Mouse (Mus musculus): ENCODE results near the gene Tsc22d4.

Tsc22d4 gene

DNA sequence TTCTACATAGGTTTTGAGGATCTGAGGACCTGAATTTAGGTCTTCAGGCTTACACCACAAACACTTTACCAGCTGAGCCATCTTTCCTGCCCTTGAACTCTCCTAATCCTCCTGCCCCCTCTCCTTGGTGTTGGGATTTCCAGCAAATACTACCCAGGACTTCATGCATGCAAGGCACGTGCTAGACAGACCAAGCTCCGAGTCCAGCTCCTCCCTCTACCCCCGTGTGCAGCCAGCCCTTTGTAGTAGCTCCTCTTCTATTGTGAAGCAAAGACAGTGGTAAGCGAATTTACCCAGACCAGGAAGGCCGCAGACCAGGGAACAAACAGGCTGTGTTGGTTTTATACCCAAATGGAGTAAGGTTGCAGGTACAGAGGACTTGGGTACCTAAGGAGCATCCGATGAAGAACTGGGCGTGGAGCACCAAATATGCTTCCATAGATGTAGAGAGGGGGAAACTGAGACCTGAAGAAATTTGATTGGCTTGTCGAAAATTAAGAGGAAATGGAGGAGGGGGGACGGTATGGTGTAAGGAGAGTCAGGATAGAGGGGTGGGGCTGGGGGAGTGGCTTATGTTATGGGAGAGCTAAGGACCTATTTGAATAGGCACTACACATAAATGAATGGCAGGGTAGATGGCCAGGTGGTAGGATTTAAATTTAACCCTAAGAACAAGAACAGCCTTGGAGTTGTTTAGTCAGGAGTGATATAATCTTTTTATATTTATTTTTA lies 19.2 kb downstream of the Tsc22d4 start:
- DNase-seq (ENCODE audit: low spot score in 2 of 2), result no peak

DNA sequence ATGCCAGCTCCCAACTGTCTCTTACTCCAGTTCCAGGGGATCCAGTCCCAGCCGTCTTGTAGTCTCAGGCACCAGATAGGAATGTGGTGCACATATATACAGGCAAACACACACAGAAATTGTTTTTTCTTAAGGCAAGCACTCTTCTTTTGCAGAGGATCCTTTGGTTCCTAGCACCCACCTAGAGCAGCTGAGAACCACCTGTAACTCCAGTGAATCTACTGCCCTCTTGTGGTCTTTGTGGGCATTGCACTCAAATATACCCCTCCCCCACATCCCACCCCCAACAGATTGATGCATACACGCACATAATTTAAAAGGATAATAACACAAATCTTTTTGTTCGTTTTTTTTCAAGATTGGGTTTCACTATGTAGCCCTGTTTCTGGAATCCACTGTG lies 20.7 kb downstream of the Tsc22d4 start:
- DNase-seq (ENCODE audit: low spot score in 2 of 2), result no peak

DNA sequence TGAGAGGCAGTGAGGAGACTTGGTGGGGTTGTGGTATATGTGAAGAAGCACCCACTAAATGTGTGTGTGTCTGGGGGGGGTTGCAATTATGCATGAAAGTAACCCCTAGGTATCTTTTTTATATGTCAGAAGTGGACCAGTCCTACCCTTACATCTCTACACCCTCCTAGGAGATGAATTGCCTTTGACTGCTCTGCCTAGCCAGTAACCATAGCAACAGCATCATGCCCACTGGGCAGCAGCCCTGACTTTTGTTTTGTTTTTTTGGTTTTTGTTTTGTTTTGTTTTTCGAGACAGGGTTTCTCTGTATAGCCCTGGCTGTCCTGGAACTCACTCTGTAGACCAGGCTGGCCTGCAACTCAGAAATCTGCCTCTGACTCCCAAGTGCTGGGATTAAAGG lies 22.9 kb downstream of the Tsc22d4 start:
- no peak for DNase-seq (ENCODE audit: low spot score in 2 of 2)

DNA sequence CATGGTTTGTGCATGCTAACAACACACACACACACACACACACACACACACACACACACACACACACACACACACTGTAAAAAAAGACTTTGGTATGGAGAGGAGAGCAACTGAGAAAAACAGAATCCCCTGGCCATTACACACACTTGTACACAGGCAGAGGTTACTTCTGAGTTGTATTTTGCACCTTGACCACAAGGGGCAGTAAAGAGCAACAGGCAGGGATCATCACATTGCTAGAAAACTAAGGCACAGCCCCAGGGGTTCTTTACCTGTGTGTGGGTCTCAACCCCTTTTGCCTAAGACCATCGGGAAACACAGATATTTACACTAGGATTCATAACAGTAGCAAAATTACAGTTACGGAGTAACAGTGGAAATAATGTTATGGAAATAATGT lies 25.2 kb downstream of the Tsc22d4 start:
- no peak for DNase-seq (ENCODE audit: low spot score in 2 of 2)

DNA sequence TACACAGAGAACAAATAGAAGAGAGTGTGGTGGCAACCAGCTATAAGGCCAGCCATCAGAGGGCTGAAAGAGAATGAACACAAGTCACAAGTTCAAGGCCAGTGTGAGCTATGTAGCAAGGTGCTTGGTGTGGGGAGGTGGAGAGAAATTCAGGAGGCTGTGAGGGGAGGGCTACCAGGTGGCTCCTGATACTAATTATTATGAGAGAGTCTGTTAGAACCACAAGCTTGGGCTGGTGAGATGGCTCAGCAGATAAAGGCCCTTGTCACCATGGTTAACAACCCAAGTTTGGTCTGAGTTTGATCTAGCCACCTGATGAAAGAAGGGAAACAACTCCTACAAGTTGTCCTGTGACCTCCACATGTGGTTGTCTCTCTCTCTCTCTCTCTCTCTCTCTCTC lies 27.2 kb downstream of the Tsc22d4 start:
- no peak for DNase-seq (ENCODE audit: low spot score in 2 of 2)

DNA sequence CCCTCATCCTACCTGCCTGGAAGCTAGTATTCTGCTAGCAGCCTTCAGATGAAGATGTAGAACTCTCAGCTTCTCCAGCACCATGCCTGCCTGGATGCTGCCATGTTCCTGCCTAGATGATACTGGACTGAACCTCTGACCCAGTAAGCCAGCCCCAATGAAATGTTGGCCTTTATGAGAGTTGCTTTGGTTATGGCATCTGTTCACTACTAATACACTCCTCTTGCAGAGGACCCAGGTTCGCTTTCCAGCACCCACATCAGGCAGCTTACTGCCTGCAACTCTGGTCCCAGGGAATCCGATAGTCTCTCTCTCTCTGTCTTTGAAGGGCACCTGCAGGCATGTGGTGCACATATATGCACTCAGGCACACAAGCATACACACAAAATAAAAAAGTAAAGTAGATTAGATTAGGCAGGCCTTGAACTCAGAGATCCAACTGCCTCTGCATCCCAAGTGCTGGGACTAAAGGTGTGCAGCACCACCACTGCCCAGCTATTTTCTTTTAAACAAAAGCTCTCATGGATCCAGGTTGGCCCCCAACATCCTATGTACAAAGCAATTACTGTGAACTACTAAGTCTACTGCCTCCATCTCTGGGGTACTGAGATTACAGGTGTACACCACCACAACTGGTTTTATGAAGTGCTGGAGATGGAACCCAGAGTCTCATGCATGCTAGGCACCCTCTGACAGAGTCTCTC lies 30.2 kb downstream of the Tsc22d4 start:
- no peak for DNase-seq (ENCODE audit: low spot score in 2 of 2)

DNA sequence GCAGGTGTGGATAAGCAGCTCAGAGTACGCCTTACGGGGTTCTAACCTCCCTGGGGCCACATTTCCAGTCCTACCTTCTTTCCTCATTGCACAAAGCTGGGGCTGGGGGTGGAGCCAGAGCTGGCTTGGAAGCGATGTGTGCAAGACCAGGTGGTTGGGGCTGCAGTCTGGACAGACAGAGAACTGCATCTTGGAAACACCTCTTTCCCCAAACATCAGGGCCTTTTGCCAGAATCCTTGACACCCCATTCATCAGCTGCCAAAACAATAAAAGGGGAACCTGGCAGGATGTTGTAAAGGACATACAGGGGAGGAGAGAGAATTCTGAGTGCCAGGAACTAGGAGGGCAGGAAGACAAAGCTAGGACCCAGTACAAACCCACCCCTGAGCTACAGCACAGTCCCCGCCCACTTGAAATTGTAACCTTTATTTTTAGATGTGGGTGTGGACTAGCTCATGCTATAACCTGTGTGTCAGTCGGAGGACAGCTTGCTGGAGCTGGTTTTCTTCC lies 30.9 kb downstream of the Tsc22d4 start:
- peak in 1 of 2 experiments; percentile 37 for DNase-seq (ENCODE audit: low spot score in 2 of 2)

DNA sequence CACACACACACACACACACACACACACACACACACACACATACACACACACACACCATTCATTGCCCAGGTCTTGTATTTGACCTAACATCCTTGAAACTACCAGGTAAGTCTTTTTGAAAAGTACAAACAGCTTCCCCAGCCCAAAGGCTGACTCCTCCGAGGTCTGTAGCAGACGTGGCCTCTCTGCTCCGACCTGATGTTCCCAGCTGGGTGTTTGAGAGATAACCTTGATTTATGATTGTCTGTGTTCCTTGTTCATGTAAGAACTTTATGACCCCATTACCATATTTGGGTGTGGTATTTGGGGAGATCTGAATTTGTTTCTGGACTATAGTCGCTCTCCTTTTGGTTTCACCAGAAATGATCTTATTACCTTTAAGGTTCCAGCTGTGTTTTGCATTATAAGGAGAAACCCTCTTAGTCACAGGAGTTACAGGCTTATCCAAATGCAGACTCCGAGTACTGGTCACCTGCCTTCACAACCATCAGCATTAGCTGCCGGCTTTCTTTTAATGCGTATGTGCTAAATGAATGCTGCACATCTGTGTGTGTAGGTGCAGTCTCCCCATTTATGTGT lies 31.8 kb downstream of the Tsc22d4 start:
- DNase-seq (ENCODE audit: low spot score in 2 of 2), result no peak

DNA sequence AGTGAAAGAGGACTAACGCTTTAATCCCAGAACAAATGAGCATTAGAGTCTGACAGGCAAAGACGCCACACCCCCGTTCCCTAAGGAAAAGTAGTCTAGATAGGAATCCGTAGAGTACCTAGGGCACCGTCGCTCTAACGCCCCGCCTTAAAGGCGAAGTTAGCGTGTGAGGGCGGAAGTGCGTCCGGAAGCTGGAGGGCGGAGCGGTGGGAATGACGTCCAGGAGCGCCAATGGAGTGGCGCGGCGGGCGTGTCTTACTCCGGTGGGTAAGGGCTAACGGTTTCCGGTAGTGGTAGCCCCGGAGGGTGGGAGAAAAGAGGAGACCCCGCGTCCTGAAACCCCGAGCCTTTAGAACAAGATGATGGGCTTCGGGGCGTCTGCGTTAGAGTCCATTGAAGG lies 33.1 kb downstream of the Tsc22d4 start, which contains the start of gene Ppp1r35:
Gene Ppp1r35, plus strand, starts transcription at position 215 of the 400 bp plus-strand sequence.
- peak; percentile 94 to 95 for DNase-seq (ENCODE audit: low spot score in 2 of 2)

DNA sequence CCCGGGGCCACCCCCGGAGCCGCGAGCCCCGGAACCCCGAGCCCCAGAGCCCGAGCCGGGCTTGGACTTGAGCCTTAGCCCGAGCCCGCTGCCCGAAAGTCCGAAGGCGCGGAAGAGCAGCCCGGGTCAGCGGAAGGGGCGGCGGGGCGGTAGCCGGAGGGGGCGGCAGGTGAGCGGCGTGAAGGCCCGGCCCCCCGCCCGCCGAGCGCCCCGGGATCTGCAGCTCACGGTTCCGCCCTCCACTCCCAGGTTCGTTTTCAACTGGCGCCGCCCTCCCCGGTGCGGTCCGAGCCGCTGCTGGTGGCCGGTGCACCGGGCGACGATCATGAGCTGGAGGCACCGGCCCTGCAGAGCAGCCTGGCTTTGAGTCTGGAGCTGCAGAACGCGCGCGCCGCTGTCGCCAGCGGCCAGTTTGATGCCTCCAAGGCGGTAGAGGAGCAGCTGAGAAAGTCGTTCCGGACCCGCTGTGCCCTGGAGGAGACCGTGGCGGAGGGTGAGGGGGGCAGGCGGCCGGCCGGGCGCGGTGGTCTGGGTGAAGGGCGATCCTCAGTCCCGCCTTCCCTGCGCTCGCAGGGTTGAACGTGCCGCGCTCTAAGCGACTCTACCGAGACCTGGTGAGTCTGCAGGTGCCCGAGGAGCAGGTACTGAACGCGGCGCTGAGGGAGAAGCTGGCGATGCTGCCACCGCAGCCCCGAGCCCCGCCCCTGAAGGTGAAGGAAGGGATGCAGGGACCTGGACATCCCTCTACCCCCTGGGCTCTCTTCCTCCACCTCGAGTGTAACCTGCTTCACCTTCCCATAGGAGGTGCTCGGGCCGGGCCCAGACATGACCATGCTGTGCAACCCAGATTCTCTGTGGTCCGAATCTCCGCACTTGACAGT lies 33.8 kb downstream of the Tsc22d4 start:
- DNase-seq (ENCODE audit: low spot score in 2 of 2), result peak; percentile 44 to 46

DNA sequence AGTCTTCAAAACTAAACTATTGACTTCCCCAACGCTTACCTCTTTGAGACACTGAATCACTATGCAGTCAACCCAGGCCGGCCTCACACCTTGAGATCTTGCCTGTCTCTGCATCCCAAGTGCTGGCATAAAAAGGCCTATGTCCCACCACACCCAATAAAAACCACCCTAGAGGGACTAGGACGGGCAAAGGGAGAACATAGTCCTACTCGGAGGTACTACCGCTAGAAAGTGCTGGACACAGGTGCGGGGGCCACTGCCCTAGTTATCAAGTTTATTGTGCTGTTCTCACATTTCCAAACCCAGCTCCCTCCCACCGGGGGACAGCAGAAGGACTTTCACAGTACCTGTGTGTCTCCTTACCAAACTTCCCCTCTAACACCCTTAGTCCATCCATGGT lies 36.1 kb downstream of the Tsc22d4 start:
- no peak for DNase-seq (ENCODE audit: low spot score in 2 of 2)

DNA sequence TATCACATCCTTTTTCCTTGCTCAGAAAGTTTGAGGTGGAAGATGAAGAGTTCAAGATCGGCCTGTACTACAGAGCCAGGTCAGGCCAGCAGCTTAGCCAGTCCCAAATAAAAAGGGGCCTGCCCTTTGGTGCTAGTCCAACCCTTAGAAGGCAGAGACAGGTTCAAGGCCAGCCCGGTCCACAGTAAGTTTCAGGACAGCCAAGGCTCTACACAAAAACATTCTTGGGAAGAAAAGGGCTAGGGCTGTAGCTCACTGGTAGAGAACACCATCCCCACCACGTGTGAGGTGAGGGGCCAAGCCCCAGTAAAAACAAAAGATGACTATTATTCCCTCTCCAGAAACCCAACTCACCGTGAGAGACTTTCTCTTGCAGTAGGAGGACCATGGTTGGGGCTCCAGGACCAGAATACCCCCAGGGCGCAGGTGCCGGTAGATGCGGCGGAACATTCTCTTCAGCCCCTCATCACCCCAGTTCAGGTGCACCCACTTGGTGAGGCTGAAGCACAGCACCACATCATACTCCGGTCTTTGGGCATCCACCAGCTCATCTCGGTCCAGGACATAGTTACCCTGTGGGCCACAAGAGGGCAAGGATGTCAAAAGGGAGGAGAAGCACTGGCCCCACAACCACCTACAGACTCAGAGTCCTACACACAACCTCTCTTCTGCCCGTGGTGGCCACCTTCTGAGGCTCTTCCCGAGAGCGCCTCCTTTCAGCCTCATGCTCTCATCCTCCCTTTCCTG lies 37.4 kb downstream of the Tsc22d4 start:
- DNase-seq (ENCODE audit: low spot score in 2 of 2), result no peak

DNA sequence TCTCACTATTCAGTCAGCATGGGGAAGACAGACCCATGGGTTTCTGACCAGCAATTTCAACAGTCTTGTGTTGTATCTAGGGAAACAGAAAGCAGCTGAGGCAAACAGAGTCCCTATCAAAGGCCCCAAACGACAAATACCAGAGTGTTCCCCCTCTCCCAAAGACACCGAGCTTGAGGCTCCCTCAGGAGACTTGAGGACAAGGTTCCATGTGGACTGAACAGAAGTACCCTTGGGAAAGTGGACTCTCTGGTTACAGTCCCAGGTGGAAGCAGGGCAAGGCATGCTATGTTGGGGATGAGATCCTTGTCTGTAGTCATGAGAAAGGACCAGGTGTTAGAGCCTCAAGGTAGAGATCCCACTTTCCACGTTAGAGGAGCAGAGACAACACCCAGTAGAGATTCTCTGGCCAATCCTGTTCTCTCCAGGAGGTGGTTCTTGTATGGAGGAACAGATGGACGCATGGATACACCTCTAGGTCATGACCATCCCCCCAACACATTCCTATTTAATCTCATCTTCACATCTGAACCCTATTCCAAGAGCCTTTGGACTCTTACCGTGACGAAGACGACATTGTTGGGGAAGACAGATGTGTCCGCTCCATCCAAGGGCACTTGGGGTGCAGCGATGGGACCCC lies 38.5 kb downstream of the Tsc22d4 start:
- DNase-seq (ENCODE audit: low spot score in 2 of 2), result no peak

DNA sequence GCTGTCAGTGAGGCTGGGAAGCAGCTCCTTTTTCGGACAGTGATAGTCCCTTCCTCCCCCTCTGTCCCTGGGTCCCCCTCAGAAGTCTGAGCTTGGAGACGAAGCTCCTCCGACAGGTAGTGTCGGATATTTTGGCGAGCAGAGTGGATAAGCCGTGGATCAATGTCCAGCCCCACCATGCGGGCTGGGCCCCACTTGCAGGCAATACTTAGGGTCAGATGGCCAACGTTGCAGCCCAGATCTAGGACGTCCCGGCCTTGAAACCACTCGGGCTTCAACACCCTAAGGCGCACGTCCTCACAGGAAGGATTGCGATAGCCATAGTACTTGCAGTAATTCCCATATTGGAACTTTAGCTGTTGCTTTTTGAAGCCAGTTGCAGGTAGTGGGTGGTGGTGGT lies 39.0 kb downstream of the Tsc22d4 start:
- DNase-seq (ENCODE audit: low spot score in 2 of 2), result no peak

DNA sequence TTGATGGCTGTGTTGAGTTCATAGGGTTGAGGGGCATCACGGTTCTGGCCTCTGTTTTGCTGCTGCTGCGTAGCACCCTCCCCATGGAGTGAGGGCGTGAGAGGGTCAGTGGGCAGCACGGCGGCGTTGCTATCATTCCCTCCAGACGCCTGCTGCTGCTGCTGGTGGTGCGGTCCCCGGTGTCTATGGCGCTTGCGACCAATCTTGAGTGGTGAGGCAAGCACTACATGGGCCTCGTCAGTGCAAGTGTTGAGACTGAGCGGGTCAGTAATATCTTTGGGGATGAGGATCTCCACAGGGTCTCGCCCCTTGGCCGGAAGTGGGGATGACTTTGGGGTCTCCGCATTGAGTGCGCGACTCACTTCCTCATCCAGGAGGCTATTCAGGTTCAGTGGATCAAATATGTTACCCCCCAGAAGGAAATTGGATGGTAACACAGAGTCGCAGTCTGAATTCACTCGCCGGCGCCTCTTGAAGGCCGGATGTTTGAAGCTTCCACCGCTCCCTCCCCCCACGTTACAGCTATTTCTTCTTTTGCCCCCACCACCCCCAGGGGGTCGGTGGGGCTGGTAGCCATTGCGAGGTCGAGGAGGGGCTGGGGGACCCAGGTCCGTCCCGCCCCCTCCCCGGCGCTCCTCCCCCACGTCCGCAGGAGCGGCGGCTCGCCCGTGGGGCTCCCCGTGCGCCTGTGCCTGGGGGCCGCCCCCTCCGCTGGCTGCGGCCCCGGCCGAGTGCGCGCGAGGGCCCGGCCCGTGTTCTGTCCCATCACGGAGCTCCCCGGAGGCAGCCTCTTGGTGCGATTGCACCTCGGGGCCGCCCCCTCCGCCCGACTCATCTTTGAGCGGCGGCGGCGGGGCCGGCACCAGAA lies 39.9 kb downstream of the Tsc22d4 start:
- peak; percentile 37 to 68 for DNase-seq (ENCODE audit: low spot score in 2 of 2)

DNA sequence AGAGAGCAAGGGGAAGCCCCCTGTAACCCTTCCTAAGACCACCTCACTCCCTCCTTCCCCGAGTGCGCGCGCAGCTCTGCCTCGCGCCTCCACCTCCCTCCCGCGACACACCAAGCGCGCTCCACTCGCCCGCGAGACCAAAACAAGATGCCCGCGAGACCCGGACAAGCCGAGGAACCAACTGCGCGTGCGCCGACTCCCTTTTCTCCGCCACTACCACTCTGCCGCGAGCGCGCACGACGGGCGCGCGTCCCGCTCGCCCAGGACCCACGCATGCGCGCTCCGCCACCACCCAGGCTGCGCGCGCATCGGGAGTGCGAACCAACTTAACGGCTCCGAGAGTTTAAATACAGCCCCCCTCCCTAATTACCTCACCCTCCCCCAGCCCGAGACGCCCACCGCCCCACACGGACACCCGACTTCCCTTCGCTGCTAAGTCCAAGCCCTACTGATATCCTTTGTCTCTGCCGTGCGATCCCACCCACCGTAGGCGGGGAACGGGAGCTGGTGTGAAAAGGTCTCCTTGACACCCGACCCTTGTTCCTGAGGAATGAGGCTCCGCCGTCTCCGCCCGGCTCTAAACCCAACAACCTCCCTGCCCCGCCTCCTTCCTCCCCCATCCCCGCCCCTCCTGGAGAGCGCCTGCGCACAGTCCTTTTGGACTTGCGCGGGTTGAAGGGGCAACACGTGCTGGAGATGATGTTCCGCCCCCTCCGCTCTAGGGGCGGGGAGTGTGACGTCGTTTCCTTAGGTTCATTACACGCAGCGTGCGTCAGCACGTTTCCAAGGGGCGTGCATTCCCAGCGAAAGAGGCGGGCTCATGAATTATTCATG lies 40.8 kb downstream of the Tsc22d4 start:
- peak; percentile 99 to 100 for DNase-seq (ENCODE audit: low spot score in 2 of 2)

DNA sequence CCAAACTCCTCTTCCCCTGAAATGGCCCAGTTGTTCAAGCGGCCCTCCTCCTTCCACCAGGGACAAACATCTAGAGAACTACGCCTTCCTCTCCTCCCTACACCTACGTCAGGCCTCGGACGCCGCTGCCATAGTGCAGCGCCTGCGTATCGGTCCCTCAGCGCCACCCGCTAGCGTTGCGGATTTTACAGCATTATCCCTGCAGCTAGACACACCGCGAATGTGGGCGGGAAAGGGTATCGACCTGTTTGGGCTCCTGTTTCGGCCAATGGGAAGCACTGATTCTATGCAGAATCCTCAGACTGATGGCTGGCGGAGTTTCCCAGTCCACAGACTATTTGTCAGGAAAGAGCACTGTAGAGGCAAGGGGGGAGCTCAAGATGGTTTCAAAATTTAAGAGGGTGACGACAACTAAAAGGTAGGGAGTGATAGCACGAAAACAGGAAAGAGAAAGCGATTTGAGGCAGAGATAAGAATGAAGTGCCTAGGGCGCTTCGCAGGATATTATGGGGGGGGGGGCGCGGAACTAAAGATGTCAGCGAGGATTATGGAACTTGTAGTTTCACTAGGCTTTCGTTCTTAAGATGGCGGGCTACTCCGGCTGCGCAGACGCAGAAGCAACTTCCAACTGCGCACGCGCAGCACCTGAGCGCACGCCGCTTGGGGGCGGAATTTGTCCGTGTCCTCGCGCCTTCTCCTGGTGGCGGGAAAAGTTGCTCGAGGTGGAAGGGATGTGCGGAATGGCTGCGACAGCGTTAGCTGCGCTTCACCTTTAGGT lies 41.8 kb downstream of the Tsc22d4 start, which contains the start of the genes Mepce and Zcwpw1:
Gene Mepce, minus strand, starts transcription at position 505 of the 778 bp plus-strand sequence.
Gene Zcwpw1, plus strand, starts transcription at position 648 of the 778 bp plus-strand sequence.
- DNase-seq (ENCODE audit: low spot score in 2 of 2), result peak; percentile 91 to 93

DNA sequence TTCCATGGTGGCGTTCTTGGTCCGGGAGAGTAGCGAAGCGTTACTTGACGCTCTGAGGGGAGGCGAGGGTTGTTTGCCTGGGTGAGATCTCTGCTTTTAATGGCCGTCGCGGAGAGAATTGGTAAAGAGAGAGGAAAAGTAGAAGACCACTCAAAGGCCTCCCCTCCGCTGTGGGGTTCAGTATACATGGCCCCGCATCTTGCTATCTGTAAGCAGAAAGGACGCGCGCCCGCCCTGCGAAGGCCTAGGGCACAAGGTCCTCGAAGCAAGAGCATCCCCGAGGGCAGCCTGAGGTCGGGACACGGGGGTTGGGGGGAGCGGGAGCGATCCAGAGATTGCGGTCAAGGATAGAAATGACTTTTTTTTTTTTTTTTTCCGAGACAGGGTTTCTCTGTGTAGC lies 42.6 kb downstream of the Tsc22d4 start:
- peak in 1 of 2 experiments; percentile 40 for DNase-seq (ENCODE audit: low spot score in 2 of 2)

Measured in spleen, postnatal 36 days (tissue).